Mouse (Mus musculus) CH12F3 (cell line): ENCODE data around the gene Sec22c.

Experiments
- in situ Hi-C: fragments of 300-500 bp; cut with MboI; formaldehyde crosslinking; loops from 2 replicates; pipeline ENCODE4 v1.14.3; 2020; ENCODE audit warnings: low sequenced_read_pairs

Gene Sec22c

GRCm38 (mm10) chr9:121656322-121656721, 49.0 kb downstream of the Sec22c start:
- in situ Hi-C loops = no loop called here

GRCm38 (mm10) chr9:121653668-121654067, 51.6 kb downstream of the Sec22c start:
- in situ Hi-C loops = no loop called here

GRCm38 (mm10) chr9:121647026-121647425, 58.3 kb downstream of the Sec22c start:
- in situ Hi-C loops = no loop called here

GRCm38 (mm10) chr9:121644855-121645254, 60.4 kb downstream of the Sec22c start:
- in situ Hi-C loops = no loop called here

GRCm38 (mm10) chr9:121642401-121643181, 62.7 kb downstream of the Sec22c start, which contains the start of gene Vipr1:
TSS of gene Vipr1 (plus strand) at chr9:121642716.
- in situ Hi-C loops = no loop called here

GRCm38 (mm10) chr9:121642001-121642400, 63.3 kb downstream of the Sec22c start, which contains the start of gene Lyzl4:
TSS of gene Lyzl4 (minus strand) at chr9:121642096.
- in situ Hi-C loops = no loop called here

- in situ Hi-C loops = no loop called here
These were observed 63.9 kb downstream of the Sec22c start for GRCm38 (mm10) chr9:121641235-121641915.

- in situ Hi-C loops = no loop called here
These were observed 65.5 kb downstream of the Sec22c start for GRCm38 (mm10) chr9:121639790-121640189.

- in situ Hi-C loops = no loop called here
These were observed 69.3 kb downstream of the Sec22c start for GRCm38 (mm10) chr9:121635835-121636576.

- in situ Hi-C loops = no loop called here
These were observed 72.0 kb downstream of the Sec22c start for GRCm38 (mm10) chr9:121633306-121633705.

- in situ Hi-C loops = no loop called here
These were observed 72.4 kb downstream of the Sec22c start for GRCm38 (mm10) chr9:121632891-121633290.

- in situ Hi-C loops = no loop called here
These were observed 73.3 kb downstream of the Sec22c start for GRCm38 (mm10) chr9:121631946-121632345.

- in situ Hi-C loops = no loop called here
These were observed 74.7 kb downstream of the Sec22c start for GRCm38 (mm10) chr9:121630627-121631026.
